Mouse (Mus musculus) G1E (cell line): Measurements from ENCODE around the gene Pkdcc.

Source experiments
- CTCF ChIP-seq: IDR thresholded peaks from 2 replicates; pipeline ENCODE4 v1.5.1; 2012; ENCODE audit warnings: low read depth, low read length, inconsistent platforms, mixed read lengths
- GATA1 ChIP-seq: IDR thresholded peaks from 2 replicates; pipeline ENCODE4 v1.6.1; 2012; ENCODE audit warnings: borderline replicate concordance, low read length, inconsistent platforms, mixed read lengths
- POLR2AphosphoS5 ChIP-seq: IDR thresholded peaks from 2 replicates; pipeline ENCODE4 v1.6.1; 2012; ENCODE audit warnings: low read depth, low read length, inconsistent platforms; ENCODE audit not compliant: insufficient replicate concordance

- TF ChIP-seq CTCF, result no peak
- TF ChIP-seq GATA1, result no peak
- no peak for TF ChIP-seq POLR2AphosphoS5
Observed at GRCm38 (mm10) chr17:83220954-83221538, 6.0 kb downstream of the Pkdcc start.
